Mouse (Mus musculus) adrenal gland, adult 18-20 months (tissue): ENCODE data around the gene Gsto2. TPM values are rescaled to one million over a fixed set of nuclear protein-coding genes. Genes with fewer than 3 reads are reported as not detected.

Source experiments
- DNase-seq, 2 experiments: peaks; one replicate each; pipeline ENCODE4 v3.0.0; 2021 to 2022; ENCODE audit warnings: low spot score in 2 of 2
- microRNA-seq, 2 experiments: library from miRNA; unstranded; fragments of <30 nt; microRNA quantifications; one replicate each; pipeline ENCODE4 v1.2.0; 2021; ENCODE audit warnings: borderline number of aligned reads in 2 of 2
- total RNA-seq, 2 experiments: library from RNA; stranded (reverse); gene quantifications; 1 replicate in 1 of 2; 2 replicates in 1 of 2; pipeline ENCODE4 v1.2.3; 2021

The Gsto2 gene
- total RNA-seq, 2 experiments from 2014 or later = 2.1 to 3.1 TPM

GRCm38 (mm10) chr19:47918455-47919101, 53.2 kb downstream of the Gsto2 start:
- no peak for DNase-seq

GRCm38 (mm10) chr19:47919126-47919965, 54.0 kb downstream of the Gsto2 start, which contains the start of the genes Cfap43 and Itprip:
Gene Cfap43 (minus strand): TSS chr19:47919287.
Gene Itprip (minus strand): TSS chr19:47919299.
- DNase-seq = peak; percentile 70 to 71

GRCm38 (mm10) chr19:47919966-47920375, 54.6 kb downstream of the Gsto2 start:
- DNase-seq = no peak

GRCm38 (mm10) chr19:47925819-47926218, 60.5 kb downstream of the Gsto2 start:
- no peak for DNase-seq

- DNase-seq = no peak
Measured at GRCm38 (mm10) chr19:47927032-47927431, 61.7 kb downstream of the Gsto2 start.

- no peak for DNase-seq
Measured at GRCm38 (mm10) chr19:47929043-47929442, 63.7 kb downstream of the Gsto2 start.

GRCm38 (mm10) chr19:47931982-47932638, 66.8 kb downstream of the Gsto2 start:
- DNase-seq = no peak

- no peak for DNase-seq
Measured at GRCm38 (mm10) chr19:47934146-47934545, 68.8 kb downstream of the Gsto2 start.

- DNase-seq = no peak
Measured at GRCm38 (mm10) chr19:47934636-47935238, 69.4 kb downstream of the Gsto2 start.

GRCm38 (mm10) chr19:47935530-47935929, 70.2 kb downstream of the Gsto2 start:
- DNase-seq = no peak

Small RNA genes lying within 50 kb of the gene (microRNA-seq; reads per million reads assigned to microRNA genes)
- 0 reads per million in 2 experiments for gene Gm22240

Other genes starting within 250 kb of the Gsto2 start
- not detected for gene Col17a1, start 173.4 kb upstream of the Gsto2 start, total RNA-seq
- 10 to 100 TPM; 66.8 to 84.5 TPM for gene Sfr1, start 133.9 kb upstream of the Gsto2 start, total RNA-seq
- 100 to 1,000 TPM in 1 of 2 experiments, 10 to 100 TPM in 1; 82.8 to 101 TPM for gene Gsto1, start 10.6 kb upstream of the Gsto2 start, total RNA-seq
- not detected for gene Cfap43, start 53.8 kb downstream of the Gsto2 start, total RNA-seq
- gene Itprip, start 53.8 kb downstream of the Gsto2 start, total RNA-seq = 10 to 100 TPM; 16.8 to 17.7 TPM
- under 1 TPM in 1 of 2 experiments, not detected in 1; 0.10 TPM for gene Cfap58, start 72.1 kb downstream of the Gsto2 start, total RNA-seq